Mouse (Mus musculus) cerebral cortex, adult 2 months (tissue): ENCODE data around the gene Fbxl15.

Experiments used
- WGBS: fragments of 180-500 bp; shearing (Covaris S2); methylation state at CpG from one replicate; pipeline ENCODE4 v1.1.7; 2018; 5-methylcytosine and 5-hydroxymethylcytosine counted together

Fbxl15 gene

GRCm38 (mm10) chr19:46308706-46309435 is 19.1 kb upstream of the Fbxl15 start:
- WGBS: 3% methylated on average over 47 of the region's 47 CpGs

GRCm38 (mm10) chr19:46309651-46310305 is 18.2 kb upstream of the Fbxl15 start:
- 74% methylated on average over 21 of the region's 21 CpGs for WGBS

- 90% methylated on average over 12 of the region's 12 CpGs for WGBS
These were observed 17.6 kb upstream of the Fbxl15 start for GRCm38 (mm10) chr19:46310312-46310865.

GRCm38 (mm10) chr19:46311341-46311740 is 16.6 kb upstream of the Fbxl15 start:
- 92% methylated on average over 9 of the region's 9 CpGs for WGBS

GRCm38 (mm10) chr19:46312566-46312965 is 15.4 kb upstream of the Fbxl15 start:
- WGBS: 89% methylated on average over 21 of the region's 21 CpGs

DNA sequence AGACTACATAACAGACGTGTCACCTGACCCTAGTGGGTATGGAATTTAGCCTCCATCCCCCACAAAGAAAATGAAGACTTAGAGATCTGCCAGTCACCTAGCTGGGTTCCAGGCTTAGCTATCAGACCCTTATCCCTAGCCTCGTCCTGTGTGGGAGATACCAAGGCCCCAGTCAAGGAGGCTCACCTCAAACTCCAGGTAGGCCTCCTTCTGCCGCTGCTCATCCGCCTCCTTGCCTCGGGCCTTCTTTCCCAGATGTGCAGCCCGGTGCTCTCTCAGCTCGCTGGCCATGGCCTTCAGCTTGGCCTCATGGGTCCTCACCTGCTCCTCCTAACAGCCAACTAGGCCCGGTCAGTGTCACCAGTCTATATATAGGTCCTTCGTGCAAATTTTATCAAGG is 14.9 kb upstream of the Fbxl15 start:
- 83% methylated on average over 9 of the region's 9 CpGs for WGBS

GRCm38 (mm10) chr19:46313591-46313990 is 14.4 kb upstream of the Fbxl15 start:
- WGBS: 70% methylated on average over 6 of the region's 6 CpGs

GRCm38 (mm10) chr19:46314151-46314601 is 13.8 kb upstream of the Fbxl15 start:
- 27% methylated on average over 18 of the region's 18 CpGs for WGBS

DNA sequence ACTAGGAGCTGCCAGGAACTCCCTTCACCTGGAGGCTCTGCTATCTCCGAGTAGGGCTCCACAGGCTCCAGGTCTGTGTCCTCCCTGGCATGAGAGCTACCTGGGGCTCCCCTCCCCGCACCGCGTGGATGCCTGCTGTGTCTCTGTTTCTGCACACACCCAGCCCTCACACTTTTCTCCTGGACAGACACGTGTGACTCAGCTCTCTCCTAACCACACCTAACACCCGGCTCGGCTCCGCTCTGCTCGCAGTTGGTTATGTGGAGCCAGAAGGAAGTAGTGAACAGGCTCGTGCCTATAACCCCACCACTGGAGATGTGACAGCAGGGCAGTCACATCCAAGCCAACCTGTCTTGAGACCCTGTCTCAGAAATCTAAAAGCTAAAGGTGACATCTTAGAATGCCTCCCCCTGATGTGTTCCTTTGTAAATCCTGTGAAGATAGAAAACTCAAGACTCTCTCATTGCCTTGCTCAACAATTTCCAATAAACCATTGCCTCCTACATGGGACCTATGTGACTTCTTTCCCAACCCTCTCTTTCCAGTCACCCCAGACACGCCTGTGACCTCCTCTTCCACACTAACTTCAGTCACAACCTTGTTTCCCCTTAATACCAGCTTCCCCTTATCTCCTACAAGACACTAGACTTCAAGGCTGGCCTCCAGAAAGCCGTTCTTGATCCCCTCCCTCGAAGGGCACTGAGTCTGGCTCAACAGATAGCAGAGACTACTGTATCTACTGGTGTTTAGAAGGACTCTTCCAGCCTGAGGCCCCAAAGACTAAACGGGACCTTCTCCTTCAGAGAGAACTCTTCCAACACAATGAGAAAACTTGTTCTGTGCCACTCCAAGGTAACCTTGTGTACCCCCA is 12.9 kb upstream of the Fbxl15 start:
- WGBS: 31% methylated on average over 14 of the region's 14 CpGs

DNA sequence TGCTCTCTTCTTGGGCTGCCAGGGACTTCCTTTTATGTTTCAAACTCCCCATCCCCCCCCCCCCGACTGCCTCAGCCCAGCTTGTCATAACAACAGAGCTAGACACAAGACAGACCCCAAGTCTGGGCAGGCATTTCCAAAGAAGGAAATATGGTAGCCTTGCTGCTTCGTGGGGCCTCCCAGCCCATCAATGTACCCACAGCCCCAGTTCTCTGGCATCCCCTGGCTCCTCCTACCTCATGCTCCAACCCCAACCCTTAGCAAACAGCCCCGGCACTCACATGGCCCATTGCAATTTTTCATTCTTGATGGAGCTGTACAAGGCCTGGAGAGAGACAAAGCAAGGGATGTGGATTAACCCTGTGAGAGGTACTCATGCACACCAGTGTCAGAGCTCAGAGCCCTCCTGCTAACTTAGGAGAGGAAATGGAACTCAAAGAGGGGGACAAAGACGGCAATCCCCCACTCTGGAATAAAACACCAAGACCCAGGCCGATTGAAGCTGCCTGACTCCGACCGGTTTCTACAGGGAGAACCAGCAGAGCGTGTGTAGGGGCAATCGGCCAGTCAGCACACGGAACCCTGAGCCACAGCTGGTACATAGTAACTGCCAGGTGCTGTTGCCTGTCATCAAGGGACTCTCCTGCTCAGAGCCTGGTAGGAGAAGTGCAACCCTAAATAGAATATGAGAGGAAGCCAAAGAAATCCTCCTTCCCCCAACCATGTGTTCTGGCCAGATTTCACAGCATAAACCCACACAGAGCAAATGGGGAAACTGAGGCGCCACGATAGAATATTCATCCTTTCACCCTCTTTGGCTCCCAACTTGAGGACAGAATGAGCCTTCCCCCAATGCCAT is 12.0 kb upstream of the Fbxl15 start:
- 34% methylated on average over 12 of the region's 12 CpGs for WGBS

DNA sequence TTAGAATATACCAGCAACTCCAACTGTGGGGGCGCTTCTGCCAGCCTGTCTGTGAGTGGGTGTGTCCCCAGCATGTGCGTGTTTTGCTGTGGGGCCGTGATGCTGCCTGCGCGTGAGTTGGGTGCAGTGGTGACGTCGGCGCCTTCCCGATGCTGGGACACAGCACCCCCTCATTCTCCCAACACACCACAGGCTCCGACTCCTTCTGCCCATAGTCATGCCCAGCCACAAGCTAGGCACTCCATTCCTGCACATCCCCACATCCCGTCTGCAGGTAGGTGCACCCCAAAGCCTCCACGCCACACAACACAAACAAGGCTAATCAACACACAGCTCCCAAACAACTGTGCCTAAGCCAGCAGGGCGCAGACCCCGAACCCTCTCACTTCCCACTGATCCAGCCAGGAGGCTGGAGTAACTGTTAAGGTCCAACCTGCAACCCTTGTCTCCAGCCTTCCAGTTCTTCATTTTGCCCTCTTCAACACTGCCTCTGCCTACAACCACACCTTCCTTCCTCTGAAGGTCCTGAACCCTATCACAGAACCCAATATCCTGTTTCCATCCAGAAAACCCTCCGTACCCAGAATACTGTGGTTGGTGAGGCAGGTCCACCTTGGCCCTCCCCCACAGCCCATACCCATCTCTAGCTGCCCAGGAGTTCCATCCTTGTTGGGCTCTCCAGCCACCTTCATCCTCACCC is 11.0 kb upstream of the Fbxl15 start:
- WGBS: 15% methylated on average over 15 of the region's 15 CpGs

- WGBS: under 1% methylated on average over 44 of the region's 48 CpGs
These were observed 10.5 kb upstream of the Fbxl15 start for GRCm38 (mm10) chr19:46317546-46317885.

- 2% methylated on average over 41 of the region's 42 CpGs for WGBS
These were observed 9.9 kb upstream of the Fbxl15 start for GRCm38 (mm10) chr19:46318031-46318471.

- 12% methylated on average over 16 of the region's 16 CpGs for WGBS
These were observed 9.2 kb upstream of the Fbxl15 start for GRCm38 (mm10) chr19:46318586-46319378.

GRCm38 (mm10) chr19:46320076-46320785 is 7.8 kb upstream of the Fbxl15 start:
- 80% methylated on average over 8 of the region's 8 CpGs for WGBS

GRCm38 (mm10) chr19:46321101-46321943 is 6.7 kb upstream of the Fbxl15 start:
- WGBS: 29% methylated on average over 6 of the region's 6 CpGs

GRCm38 (mm10) chr19:46322144-46322995 is 5.6 kb upstream of the Fbxl15 start:
- 37% methylated on average over 11 of the region's 11 CpGs for whole genome bisulfite sequencing
